Mouse (Mus musculus) right cerebral cortex, postnatal 10 days (tissue): ENCODE data around the gene Ces2a.
A peak's percentile ranks its signal among the peaks of the same experiment; 100 is the strongest.

Experiments used
- DNase-seq, 2 experiments: peaks; one replicate each; pipeline ENCODE4 v3.0.0; 2021; ENCODE audit warnings: low spot score in 2 of 2

Ces2a gene

GRCm38 (mm10) chr8:104733753-104734152 lies at the start of gene Ces2a:
Gene Ces2a, plus strand, starts transcription at chr8:104734003.
- no peak for DNase-seq

GRCm38 (mm10) chr8:104688433-104688832 lies 45.4 kb upstream of the Ces2a start:
- DNase-seq: no peak

GRCm38 (mm10) chr8:104698556-104698955 lies 35.2 kb upstream of the Ces2a start:
- DNase-seq: no peak

DNA sequence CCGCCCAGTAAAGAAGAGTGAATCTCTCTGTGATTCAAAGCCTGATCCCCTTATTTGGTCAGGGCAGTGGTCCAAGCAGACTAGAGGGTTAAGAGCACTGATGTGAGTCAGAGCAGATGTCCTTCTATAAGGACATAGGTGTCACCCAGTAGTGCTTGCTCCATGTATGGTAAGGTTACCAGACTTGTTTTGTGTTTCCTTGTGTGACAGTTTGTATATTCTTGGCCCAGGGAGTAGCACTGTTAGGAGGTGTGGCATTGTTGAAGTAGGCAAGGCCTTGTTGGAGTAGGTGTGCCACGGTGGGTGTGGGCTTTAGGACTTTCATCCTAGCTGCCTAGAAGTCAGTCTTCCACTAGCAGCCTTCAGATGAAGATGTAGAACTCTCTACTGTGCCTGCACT lies 31.9 kb upstream of the Ces2a start:
- DNase-seq: no peak

DNA sequence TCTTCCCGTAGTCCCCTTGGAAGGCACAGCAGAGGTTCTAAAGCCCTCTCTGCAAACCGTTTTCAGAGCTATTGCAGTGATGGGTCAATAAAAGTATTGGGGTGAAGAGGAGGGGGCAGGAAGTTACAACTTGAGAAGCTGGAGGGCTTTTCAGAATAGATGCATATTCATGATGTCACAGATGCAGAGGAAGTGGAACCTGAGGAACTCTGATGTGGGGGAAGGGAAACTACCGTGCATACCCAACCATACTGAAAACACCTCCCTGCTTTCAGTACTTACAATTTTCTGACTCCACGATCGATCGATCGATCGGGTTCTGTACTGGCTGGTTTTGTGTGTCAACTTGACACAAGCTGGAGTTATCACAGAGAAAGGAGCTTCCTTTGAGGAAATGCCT lies 12.6 kb upstream of the Ces2a start:
- DNase-seq: no peak

DNA sequence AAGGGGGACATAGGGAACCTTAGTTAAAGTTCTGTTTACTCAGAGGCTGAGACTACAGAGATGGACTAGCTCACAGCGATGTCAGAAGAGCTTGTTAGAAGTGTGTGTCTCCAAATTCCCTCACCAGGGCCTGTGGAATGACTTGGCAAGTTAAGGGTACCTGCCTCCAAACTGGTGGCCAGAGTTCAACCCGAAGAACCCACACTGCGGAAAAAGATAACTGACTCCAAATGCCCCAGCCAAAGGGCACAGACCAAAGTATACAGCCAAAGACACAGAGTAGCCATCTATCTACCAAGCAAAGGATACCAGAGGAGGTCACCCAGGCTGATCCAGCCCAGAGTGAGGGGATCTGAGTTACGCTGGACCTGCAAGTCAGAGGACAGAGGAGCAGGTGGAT lies 2.4 kb upstream of the Ces2a start:
- no peak for DNase-seq

GRCm38 (mm10) chr8:104731969-104732368 lies 1.8 kb upstream of the Ces2a start:
- DNase-seq: no peak

DNA sequence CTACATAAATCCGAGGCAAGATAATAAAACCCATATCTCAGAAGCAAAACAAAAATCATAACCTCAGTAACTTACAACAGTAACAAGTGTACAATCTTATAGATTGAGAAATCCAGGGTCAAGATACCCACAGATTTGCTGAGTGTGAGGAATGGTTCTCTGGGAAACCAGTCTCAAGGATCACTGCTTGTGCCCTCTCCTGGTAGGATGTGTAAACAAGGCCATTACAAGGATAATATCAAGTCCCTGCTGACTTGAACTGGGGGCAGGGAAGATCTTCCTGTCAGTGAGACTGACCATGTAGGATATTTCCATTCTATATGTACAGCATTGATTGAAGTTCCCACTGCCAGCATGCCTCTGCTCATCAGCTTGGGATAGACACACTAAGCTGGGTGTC lies 8.2 kb downstream of the Ces2a start:
- no peak for DNase-seq

DNA sequence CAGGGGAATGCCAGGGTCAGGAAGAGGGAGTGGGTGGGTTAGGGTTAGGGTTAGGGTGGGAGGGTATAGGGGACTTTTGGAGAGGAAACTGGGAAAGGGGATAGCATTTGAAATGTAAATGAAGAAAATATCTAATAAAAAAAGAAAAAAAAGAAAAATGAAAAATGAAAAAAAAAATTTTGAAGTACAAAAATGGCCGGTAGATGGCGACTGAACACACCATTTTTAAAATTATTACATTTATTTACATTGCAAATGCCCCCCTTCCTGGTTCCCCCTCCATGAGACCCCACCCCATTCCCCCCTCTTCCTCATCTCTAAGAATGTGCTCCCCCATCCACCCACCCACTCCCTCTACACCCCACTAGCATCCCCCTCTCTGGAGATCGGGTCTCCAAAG lies 9.6 kb downstream of the Ces2a start:
- DNase-seq: no peak

DNA sequence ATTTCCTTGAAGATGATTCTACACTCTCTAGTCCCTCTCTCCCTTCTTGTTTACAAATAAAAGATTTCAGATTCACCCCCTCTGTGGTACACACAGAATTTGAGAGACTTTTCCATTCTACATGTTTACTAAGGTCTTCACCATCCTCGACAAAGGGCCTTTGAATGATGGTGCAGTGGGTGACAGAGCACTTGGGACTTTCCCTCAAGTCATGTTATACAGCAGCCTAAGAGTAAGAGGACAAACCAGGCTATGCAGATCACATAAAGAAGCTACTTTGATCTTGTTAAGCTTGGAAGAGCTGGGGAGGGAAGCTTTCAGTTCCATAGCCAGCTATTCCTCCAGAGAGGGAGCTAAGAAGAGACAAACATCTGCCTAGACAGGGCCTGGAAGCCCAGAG lies 19.0 kb downstream of the Ces2a start:
- no peak for DNase-seq

DNA sequence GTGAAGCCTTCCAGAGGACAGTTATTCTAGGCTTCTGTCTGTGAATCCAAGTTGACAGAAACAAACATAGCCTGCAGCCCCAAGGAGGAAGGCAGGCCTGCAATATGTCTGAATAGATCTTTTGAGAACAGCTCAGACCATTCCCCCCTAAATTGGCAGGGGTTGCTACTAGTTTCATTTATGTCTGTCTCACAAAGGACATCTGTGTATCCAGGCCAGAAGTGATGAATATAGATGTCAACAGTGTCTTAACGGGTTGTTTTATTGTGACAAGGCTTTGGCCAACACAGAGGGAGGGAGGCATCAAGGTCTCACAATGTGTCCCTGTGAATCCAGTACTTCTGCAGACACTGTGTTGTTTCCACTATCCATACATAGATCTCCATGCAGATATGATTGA lies 23.8 kb downstream of the Ces2a start:
- peak in 1 of 2 experiments; percentile 35 for DNase-seq

GRCm38 (mm10) chr8:104758209-104758608 lies 24.4 kb downstream of the Ces2a start:
- DNase-seq: peak; percentile 34 to 62

DNA sequence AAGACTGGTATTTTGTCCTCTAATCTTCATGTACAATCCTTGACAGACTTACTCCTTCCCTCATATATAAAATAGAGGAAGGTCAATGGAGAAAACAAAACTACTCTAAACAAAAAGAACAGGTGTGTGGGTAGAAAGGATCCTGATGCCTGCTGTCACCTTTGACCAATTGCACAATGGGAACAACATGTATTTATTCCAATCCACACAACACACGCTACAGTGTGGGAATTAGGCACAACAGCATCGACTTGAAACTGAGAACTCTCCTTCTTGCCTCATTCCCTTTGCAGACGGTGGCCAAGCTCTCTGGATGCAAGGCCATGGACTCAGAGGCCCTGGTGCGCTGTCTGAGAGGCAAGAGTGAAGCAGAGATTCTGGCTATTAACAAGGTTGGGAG lies 27.3 kb downstream of the Ces2a start:
- DNase-seq: no peak

GRCm38 (mm10) chr8:104766485-104766884 lies 32.7 kb downstream of the Ces2a start:
- DNase-seq: peak in 1 of 2 experiments; percentile 30

DNA sequence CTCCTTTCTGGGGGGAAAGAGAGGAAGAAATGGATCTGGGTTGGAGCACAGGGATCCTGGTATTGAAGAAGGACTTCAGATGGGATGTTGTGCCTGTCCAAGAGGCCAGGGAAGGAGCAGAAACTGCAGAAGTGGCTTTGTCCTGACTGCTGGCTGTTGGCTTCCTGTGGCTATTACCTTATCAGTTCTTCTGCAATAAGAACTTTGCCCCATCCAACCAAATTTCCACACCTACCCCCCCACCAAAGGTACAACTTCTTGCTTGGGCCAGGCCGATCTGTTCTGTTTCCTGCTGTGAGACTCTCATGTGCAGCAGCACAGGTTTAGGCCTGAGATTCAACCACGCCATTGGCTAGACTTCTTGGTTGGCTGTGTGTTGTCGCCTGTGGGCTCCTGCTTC lies 36.6 kb downstream of the Ces2a start:
- peak in 1 of 2 experiments; percentile 2 for DNase-seq

DNA sequence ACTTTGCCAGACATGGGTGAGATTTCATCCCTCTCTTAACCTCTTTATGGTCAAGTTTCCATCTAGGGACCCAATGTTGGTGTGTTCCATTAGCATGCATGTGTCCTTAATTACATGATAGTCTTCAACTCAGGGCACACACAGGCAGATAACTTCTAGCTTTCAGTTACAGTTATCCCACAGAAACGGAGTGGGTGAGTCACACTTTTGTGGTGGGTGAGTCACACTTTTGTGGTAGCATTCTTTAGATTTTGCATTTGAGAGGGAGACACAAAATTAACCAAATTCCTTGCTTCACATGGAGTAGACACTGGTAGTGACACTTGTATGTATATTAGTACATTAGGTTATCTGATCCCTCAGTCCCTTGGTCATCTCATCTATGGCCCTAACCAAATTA lies 53.2 kb downstream of the Ces2a start:
- no peak for DNase-seq

GRCm38 (mm10) chr8:104788929-104789328 lies 55.1 kb downstream of the Ces2a start:
- no peak for DNase-seq

- DNase-seq: no peak
Observed at GRCm38 (mm10) chr8:104789886-104790680, 56.3 kb downstream of the Ces2a start.
